Mouse (Mus musculus) kidney, embryonic 16.5 days (tissue): ENCODE measurements around the gene Hoxc8. TPM values are rescaled to one million over a fixed set of nuclear protein-coding genes. Genes with fewer than 3 reads are reported as not detected.

ENCODE experiments used
- ATAC-seq: fragments of 200-750 bp; cut with Nextera tagmentation; 2 replicates; pipeline ENCODE4 v1.8.0; 2017; ENCODE audit warnings: moderate TSS enrichment; ENCODE audit not compliant: low FRiP score, low TSS enrichment
- H3K27ac ChIP-seq: fragments of 300-500 bp; sonication (generic); 2 replicates; pipeline ENCODE4 v1.5.1; 2014; ENCODE audit warnings: low read length
- H3K27me3 ChIP-seq: fragments of 300-500 bp; sonication (generic); 2 replicates; pipeline ENCODE4 v1.6.1; 2014; ENCODE audit warnings: low read length, control low read depth, mixed read lengths; ENCODE audit not compliant: insufficient read depth
- H3K36me3 ChIP-seq: fragments of 300-500 bp; sonication (generic); 2 replicates; pipeline ENCODE4 v1.6.1; 2014; ENCODE audit warnings: low read length, control low read depth, mixed read lengths; ENCODE audit not compliant: insufficient read depth
- H3K4me1 ChIP-seq: fragments of 300-500 bp; sonication (generic); 2 replicates; pipeline ENCODE4 v1.6.1; 2014; ENCODE audit warnings: low read length, control low read depth, mixed read lengths; ENCODE audit not compliant: insufficient read depth
- H3K4me2 ChIP-seq: fragments of 300-500 bp; sonication (generic); replicated peaks from 2 replicates; pipeline ENCODE4 v1.6.1; 2014; ENCODE audit warnings: low read depth, low read length
- H3K4me3 ChIP-seq: fragments of 300-500 bp; sonication (generic); 2 replicates; pipeline ENCODE4 v1.5.1; 2014; ENCODE audit warnings: mild to moderate bottlenecking, low read length
- H3K9ac ChIP-seq: fragments of 300-500 bp; sonication (generic); replicated peaks from 2 replicates; pipeline ENCODE4 v1.6.1; 2014; ENCODE audit warnings: low read length
- H3K9me3 ChIP-seq: fragments of 300-500 bp; sonication (generic); 2 replicates; pipeline ENCODE4 v1.6.1; 2016; ENCODE audit warnings: low read length, control low read depth
- WGBS: fragments of 180-500 bp; shearing (Covaris S2); extraction: QIAGEN DNeasy Blood & Tissue Kit; methylation state at CpG from one replicate; pipeline ENCODE4 v1.1.7; 2014; 5-methylcytosine and 5-hydroxymethylcytosine counted together
- microRNA counts: library from miRNA; unstranded; fragments of <30 nt; microRNA quantifications from one replicate; lab custom pipeline; 2016
- microRNA-seq: library from miRNA; unstranded; fragments of <30 nt; microRNA quantifications from one replicate; pipeline ENCODE4, GENCODE M21; 2016
- polyA plus RNA-seq: library from polyadenylated mRNA; unstranded; fragments of >200 nt; fragmentation: Nextera tagmentation; extraction: Ambion mirVana; gene quantifications from 2 replicates; pipeline ENCODE4 v1.2.1, GENCODE M21; 2015

Gene Hoxc8
- polyA plus RNA-seq, 1 experiment from 2014 or later, result 6.6 TPM

GRCm38 (mm10) chr15:103037579-103037978 is 47.2 kb downstream of the Hoxc8 start:
- no peak for ATAC-seq
- Histone ChIP-seq H3K9me3 (no peaks in the 10 kb centered on the region), H3K36me3 (no peaks in the 10 kb centered on the region), H3K27me3 (peaks cover 23% of the 10 kb centered on the region), H3K4me3 (no peak overlapping the region), H3K27ac (no peak overlapping the region), H3K9ac (no peak overlapping the region), H3K4me2 (no peak overlapping the region), H3K4me1 (peaks cover 81% of the 10 kb centered on the region)
- 38% methylated on average over 1 of the region's 1 CpGs for WGBS

GRCm38 (mm10) chr15:103038701-103039480 is 48.5 kb downstream of the Hoxc8 start:
- no peak overlapping the region for H3K4me3 ChIP-seq

GRCm38 (mm10) chr15:103039609-103040008 is 49.2 kb downstream of the Hoxc8 start:
- ATAC-seq, result no peak
- Histone ChIP-seq H3K4me1 (peaks cover 70% of the 10 kb centered on the region), H3K9ac (0 out of 2 replicates have a peak overlapping the region, but pooled peaks have one; percentile 15), H3K36me3 (no peaks in the 10 kb centered on the region), H3K4me2 (no peak overlapping the region), H3K9me3 (no peaks in the 10 kb centered on the region), H3K27me3 (peaks cover 26% of the 10 kb centered on the region), H3K27ac (peak overlapping the region; percentile 30; the same call in 1 of the 2 replicates), H3K4me3 (no peak overlapping the region)
- WGBS, result 38% methylated on average over 3 of the region's 3 CpGs

More at GRCm38 (mm10) chr15:103038701-103039480, 48.5 kb downstream of the Hoxc8 start:
- Histone ChIP-seq H3K27me3 (peaks cover 26% of the 10 kb centered on the region), H3K4me2 (no peak overlapping the region), H3K9ac (0 out of 2 replicates have a peak overlapping the region, but pooled peaks have one; percentile 30), H3K9me3 (no peaks in the 10 kb centered on the region), H3K4me1 (peaks cover 76% of the 10 kb centered on the region), H3K27ac (0 out of 2 replicates have a peak overlapping the region, but pooled peaks have one; percentile 51), H3K36me3 (no peaks in the 10 kb centered on the region)
- no peak for ATAC-seq
- 34% methylated on average over 10 of the region's 10 CpGs for WGBS

- 31% methylated on average over 12 of the region's 12 CpGs for WGBS
- peak overlapping the region; percentile 36 for H3K4me2 ChIP-seq
- no peak for ATAC-seq
- H3K27ac ChIP-seq, result peak overlapping the region; percentile 21; the same call in 1 of the 2 replicates
- H3K4me3 ChIP-seq, result no peak overlapping the region
- H3K9ac ChIP-seq, result peak overlapping the region; percentile 36
- H3K27me3 ChIP-seq, result peaks cover 26% of the 10 kb centered on the region
- no peaks in the 10 kb centered on the region for H3K36me3 ChIP-seq
- no peaks in the 10 kb centered on the region for H3K9me3 ChIP-seq
- peaks cover 65% of the 10 kb centered on the region for H3K4me1 ChIP-seq
Observed at GRCm38 (mm10) chr15:103040601-103041000, 50.2 kb downstream of the Hoxc8 start.

- peaks cover 60% of the 10 kb centered on the region for H3K4me1 ChIP-seq
- no peak overlapping the region for H3K4me3 ChIP-seq
- no peak overlapping the region for H3K9ac ChIP-seq
- H3K27ac ChIP-seq, result 0 out of 2 replicates have a peak overlapping the region, but pooled peaks have one; percentile 8
- peaks cover 23% of the 10 kb centered on the region for H3K27me3 ChIP-seq
- no peaks in the 10 kb centered on the region for H3K9me3 ChIP-seq
- ATAC-seq, result no peak
- WGBS, result 35% methylated on average over 5 of the region's 5 CpGs
- H3K4me2 ChIP-seq, result no peak overlapping the region
- H3K36me3 ChIP-seq, result no peaks in the 10 kb centered on the region
Observed at GRCm38 (mm10) chr15:103041613-103042012, 51.2 kb downstream of the Hoxc8 start.

GRCm38 (mm10) chr15:103042209-103042608 is 51.8 kb downstream of the Hoxc8 start:
- no peaks in the 10 kb centered on the region for H3K36me3 ChIP-seq
- 12% methylated on average over 1 of the region's 1 CpGs for WGBS
- no peaks in the 10 kb centered on the region for H3K9me3 ChIP-seq
- peaks cover 17% of the 10 kb centered on the region for H3K27me3 ChIP-seq
- H3K4me3 ChIP-seq, result no peak overlapping the region
- peaks cover 54% of the 10 kb centered on the region for H3K4me1 ChIP-seq
- no peak overlapping the region for H3K9ac ChIP-seq
- no peak overlapping the region for H3K4me2 ChIP-seq
- no peak for ATAC-seq
- no peak overlapping the region for H3K27ac ChIP-seq

MicroRNAs within 50 kb of the gene (microRNA counts, 519-probe panel; counts per million panel counts)
- microRNA mmu-miR-615-3p (lab: Ali Mortazavi, UCI), result 2,988 counts per million, percentile 70 among the panel's probes with 10 or more counts
- microRNA mmu-miR-615-5p (lab: Ali Mortazavi, UCI), result 104 counts per million, percentile 35 among the panel's probes with 10 or more counts

Small RNA genes within 50 kb of the gene (microRNA-seq; reads per million reads assigned to microRNA genes)
- 2,712 reads per million, percentile 87 among the genes with 10 or more reads in this experiment for gene Mir196a-2
- 3,657 reads per million, percentile 89 among the genes with 10 or more reads in this experiment for gene Mir615

Other genes starting within 250 kb of the Hoxc8 start
- not detected in 2 replicates for gene Hoxc13, start 69.5 kb upstream of the Hoxc8 start, polyA plus RNA-seq
- gene Hoxc12, start 53.9 kb upstream of the Hoxc8 start, polyA plus RNA-seq, result not detected in 2 replicates
- 1.2 and 1.6 TPM in 2 replicates for gene Hoxc11, start 36.2 kb upstream of the Hoxc8 start, polyA plus RNA-seq
- 49.0 and 54.0 TPM in 2 replicates for gene Hoxc10, start 23.8 kb upstream of the Hoxc8 start, polyA plus RNA-seq
- gene Hoxc5, start 23.2 kb upstream of the Hoxc8 start, polyA plus RNA-seq, result 4.3 and 5.9 TPM in 2 replicates
- gene Hoxc9, start 14.2 kb upstream of the Hoxc8 start, polyA plus RNA-seq, result 7.4 and 9.2 TPM in 2 replicates
- gene Hoxc6, start 7.7 kb downstream of the Hoxc8 start, polyA plus RNA-seq, result 7.6 and 11.0 TPM in 2 replicates
- gene Hoxc4, start 28.3 kb downstream of the Hoxc8 start, polyA plus RNA-seq, result 6.9 and 8.6 TPM in 2 replicates
- gene Smug1, start 176.5 kb downstream of the Hoxc8 start, polyA plus RNA-seq, result 19.8 and 20.5 TPM in 2 replicates
- 109 and 120 TPM in 2 replicates for gene Cbx5, start 249.2 kb downstream of the Hoxc8 start, polyA plus RNA-seq
- 831 and 924 TPM in 2 replicates for gene Hnrnpa1, start 249.8 kb downstream of the Hoxc8 start, polyA plus RNA-seq